Mouse (Mus musculus) midbrain, embryonic 15.5 days (tissue): ENCODE measurements around the gene Fmo6. TPM values are rescaled to one million over a fixed set of nuclear protein-coding genes. Genes with fewer than 3 reads are reported as not detected.

Source experiments
- ATAC-seq: fragments of 200-750 bp; cut with Nextera tagmentation; replicated peaks from 2 replicates; pipeline ENCODE4 v1.8.0; 2017; ENCODE audit warnings: moderate TSS enrichment
- H3K27ac ChIP-seq: fragments of 300-500 bp; sonication (generic); 2 replicates; pipeline ENCODE4 v1.5.1; 2015; ENCODE audit warnings: mild to moderate bottlenecking, inconsistent platforms
- H3K27me3 ChIP-seq: fragments of 300-500 bp; sonication (generic); replicated peaks from 2 replicates; pipeline ENCODE4 v1.6.1; 2015; ENCODE audit warnings: inconsistent platforms
- H3K36me3 ChIP-seq: fragments of 300-500 bp; sonication (generic); replicated peaks from 2 replicates; pipeline ENCODE4 v1.6.1; 2015; ENCODE audit warnings: inconsistent platforms
- H3K4me1 ChIP-seq: fragments of 300-500 bp; sonication (generic); 2 replicates; pipeline ENCODE4 v1.6.1; 2015; ENCODE audit warnings: inconsistent platforms
- H3K4me2 ChIP-seq: fragments of 300-500 bp; sonication (generic); 2 replicates; pipeline ENCODE4 v1.6.1; 2015; ENCODE audit warnings: inconsistent platforms, mild to moderate bottlenecking, moderate library complexity
- H3K4me3 ChIP-seq: fragments of 300-500 bp; sonication (generic); 2 replicates; pipeline ENCODE4 v1.5.1; 2015; ENCODE audit warnings: mild to moderate bottlenecking, inconsistent platforms
- H3K9ac ChIP-seq: fragments of 300-500 bp; sonication (generic); 2 replicates; pipeline ENCODE4 v1.6.1; 2015; ENCODE audit warnings: mild to moderate bottlenecking, inconsistent platforms
- H3K9me3 ChIP-seq: fragments of 300-500 bp; sonication (generic); 2 replicates; pipeline ENCODE4 v1.6.1; 2016; ENCODE audit warnings: inconsistent platforms
- WGBS: fragments of 180-500 bp; shearing (Covaris S2); methylation state at CpG from one replicate; pipeline ENCODE4 v1.1.7; 2015; ENCODE audit warnings: mixed read lengths; 5-methylcytosine and 5-hydroxymethylcytosine counted together
- polyA plus RNA-seq: library from polyadenylated mRNA; unstranded; fragments of >200 nt; fragmentation: Nextera tagmentation; extraction: Ambion mirVana; gene quantifications from 2 replicates; pipeline ENCODE4 v1.2.1, GENCODE M21; 2015

The Fmo6 gene
- polyA plus RNA-seq: not detected in 2 replicates

GRCm38 (mm10) chr1:162937415-162937814 is at the start of gene Fmo6:
TSS of gene Fmo6 (minus strand) at chr1:162937515.
- H3K4me3 ChIP-seq: no peak within 1 kb of the TSS
- H3K4me1 ChIP-seq: no peaks in the 10 kb centered on the region
- H3K27me3 ChIP-seq: no peaks in the 10 kb centered on the region
- H3K27ac ChIP-seq: no peak within 1 kb of the TSS
- no peak within 1 kb of the TSS for H3K4me2 ChIP-seq
- H3K9me3 ChIP-seq: no peaks in the 10 kb centered on the region
- no peaks in the 10 kb centered on the region for H3K36me3 ChIP-seq
- WGBS: 90% methylated on average over 6 of the region's 6 CpGs
- no peak for ATAC-seq
- no peak within 1 kb of the TSS for H3K9ac ChIP-seq

- ATAC-seq: no peak
- Histone ChIP-seq H3K4me3 (no peak overlapping the region), H3K27me3 (no peaks in the 10 kb centered on the region), H3K9ac (no peak overlapping the region), H3K27ac (no peak overlapping the region), H3K4me1 (no peaks in the 10 kb centered on the region), H3K9me3 (no peaks in the 10 kb centered on the region), H3K4me2 (no peak overlapping the region), H3K36me3 (no peaks in the 10 kb centered on the region)
- WGBS: 91% methylated on average over 1 of the region's 1 CpGs
Observed at GRCm38 (mm10) chr1:162986777-162987176, 49.5 kb upstream of the Fmo6 start.

- H3K36me3 ChIP-seq: no peaks in the 10 kb centered on the region
- no peak overlapping the region for H3K27ac ChIP-seq
- no peaks in the 10 kb centered on the region for H3K9me3 ChIP-seq
- H3K9ac ChIP-seq: no peak overlapping the region
- no peak overlapping the region for H3K4me3 ChIP-seq
- 98% methylated on average over 2 of the region's 2 CpGs for WGBS
- no peaks in the 10 kb centered on the region for H3K27me3 ChIP-seq
- H3K4me1 ChIP-seq: no peaks in the 10 kb centered on the region
- no peak for ATAC-seq
- H3K4me2 ChIP-seq: no peak overlapping the region
Observed at GRCm38 (mm10) chr1:162986121-162986748, 48.9 kb upstream of the Fmo6 start.

GRCm38 (mm10) chr1:162984428-162984827 is 47.1 kb upstream of the Fmo6 start, which contains the start of gene Fmo3:
TSS of gene Fmo3 (minus strand) at chr1:162984528.
- Histone ChIP-seq H3K27ac (no peak within 1 kb of the TSS), H3K4me2 (no peak within 1 kb of the TSS), H3K9ac (no peak within 1 kb of the TSS), H3K9me3 (no peaks in the 10 kb centered on the region), H3K4me3 (no peak within 1 kb of the TSS), H3K27me3 (no peaks in the 10 kb centered on the region), H3K4me1 (no peaks in the 10 kb centered on the region), H3K36me3 (no peaks in the 10 kb centered on the region)
- ATAC-seq: no peak
- WGBS: 79% methylated on average over 1 of the region's 1 CpGs

- Histone ChIP-seq H3K9ac (no peak overlapping the region), H3K9me3 (no peaks in the 10 kb centered on the region), H3K4me2 (no peak overlapping the region), H3K27ac (no peak overlapping the region), H3K36me3 (no peaks in the 10 kb centered on the region), H3K4me3 (no peak overlapping the region), H3K4me1 (no peaks in the 10 kb centered on the region), H3K27me3 (no peaks in the 10 kb centered on the region)
- no peak for ATAC-seq
- 68% methylated on average over 2 of the region's 2 CpGs for WGBS
Observed at GRCm38 (mm10) chr1:162963556-162963955, 26.2 kb upstream of the Fmo6 start.

GRCm38 (mm10) chr1:162957422-162957821 is 20.1 kb upstream of the Fmo6 start:
- Histone ChIP-seq H3K27ac (no peak overlapping the region), H3K27me3 (no peaks in the 10 kb centered on the region), H3K9me3 (no peaks in the 10 kb centered on the region), H3K36me3 (no peaks in the 10 kb centered on the region), H3K9ac (no peak overlapping the region), H3K4me1 (no peaks in the 10 kb centered on the region), H3K4me3 (no peak overlapping the region), H3K4me2 (no peak overlapping the region)
- WGBS: 95% methylated on average over 1 of the region's 1 CpGs
- no peak for ATAC-seq

GRCm38 (mm10) chr1:162953079-162953478 is 15.8 kb upstream of the Fmo6 start:
- no peak for ATAC-seq
- H3K4me3 ChIP-seq: no peak overlapping the region
- H3K36me3 ChIP-seq: no peaks in the 10 kb centered on the region
- H3K4me2 ChIP-seq: no peak overlapping the region
- H3K27ac ChIP-seq: no peak overlapping the region
- 54% methylated on average over 2 of the region's 2 CpGs for WGBS
- H3K9ac ChIP-seq: no peak overlapping the region
- no peaks in the 10 kb centered on the region for H3K9me3 ChIP-seq
- H3K27me3 ChIP-seq: no peaks in the 10 kb centered on the region
- H3K4me1 ChIP-seq: no peaks in the 10 kb centered on the region

GRCm38 (mm10) chr1:162949763-162950162 is 12.4 kb upstream of the Fmo6 start:
- Histone ChIP-seq H3K27me3 (no peaks in the 10 kb centered on the region), H3K4me2 (no peak overlapping the region), H3K36me3 (no peaks in the 10 kb centered on the region), H3K9ac (no peak overlapping the region), H3K27ac (no peak overlapping the region), H3K9me3 (no peaks in the 10 kb centered on the region), H3K4me1 (peaks cover 3% of the 10 kb centered on the region; the same call in 1 of the 2 replicates), H3K4me3 (no peak overlapping the region)
- 100% methylated on average over 1 of the region's 1 CpGs for WGBS
- no peak for ATAC-seq

- H3K4me3 ChIP-seq: no peak overlapping the region
- no peaks in the 10 kb centered on the region for H3K36me3 ChIP-seq
- peaks cover 3% of the 10 kb centered on the region; the same call in 1 of the 2 replicates for H3K4me1 ChIP-seq
- no peaks in the 10 kb centered on the region for H3K27me3 ChIP-seq
- H3K4me2 ChIP-seq: no peak overlapping the region
- H3K27ac ChIP-seq: no peak overlapping the region
- H3K9ac ChIP-seq: no peak overlapping the region
- 69% methylated on average over 6 of the region's 6 CpGs for WGBS
- ATAC-seq: peak; percentile 71; the same call in 1 of the 2 replicates
- no peaks in the 10 kb centered on the region for H3K9me3 ChIP-seq
Observed at GRCm38 (mm10) chr1:162947934-162948333, 10.6 kb upstream of the Fmo6 start.

- Histone ChIP-seq H3K4me2 (no peak overlapping the region), H3K9ac (no peak overlapping the region), H3K36me3 (no peaks in the 10 kb centered on the region), H3K27me3 (no peaks in the 10 kb centered on the region), H3K4me1 (peaks cover 3% of the 10 kb centered on the region; the same call in 1 of the 2 replicates), H3K27ac (no peak overlapping the region), H3K9me3 (no peaks in the 10 kb centered on the region), H3K4me3 (no peak overlapping the region)
- no peak; the same call in 1 of the 2 replicates for ATAC-seq
- WGBS: 71% methylated on average over 4 of the region's 4 CpGs
Observed at GRCm38 (mm10) chr1:162946837-162947558, 9.7 kb upstream of the Fmo6 start.

- no peak overlapping the region for H3K9ac ChIP-seq
- H3K4me3 ChIP-seq: no peak overlapping the region
- H3K27ac ChIP-seq: no peak overlapping the region
- no peak overlapping the region for H3K4me2 ChIP-seq
- WGBS: 79% methylated on average over 6 of the region's 6 CpGs
- ATAC-seq: no peak
- no peaks in the 10 kb centered on the region for H3K9me3 ChIP-seq
- H3K36me3 ChIP-seq: no peaks in the 10 kb centered on the region
- no peaks in the 10 kb centered on the region for H3K27me3 ChIP-seq
- H3K4me1 ChIP-seq: peaks cover 3% of the 10 kb centered on the region; the same call in 1 of the 2 replicates
Observed at GRCm38 (mm10) chr1:162943700-162944099, 6.4 kb upstream of the Fmo6 start.

GRCm38 (mm10) chr1:162938696-162939351 is 1.5 kb upstream of the Fmo6 start:
- 90% methylated on average over 4 of the region's 4 CpGs for WGBS
- Histone ChIP-seq H3K27me3 (no peaks in the 10 kb centered on the region), H3K4me2 (no peak overlapping the region), H3K9ac (no peak overlapping the region), H3K27ac (no peak overlapping the region), H3K4me1 (no peaks in the 10 kb centered on the region), H3K36me3 (no peaks in the 10 kb centered on the region), H3K9me3 (no peaks in the 10 kb centered on the region), H3K4me3 (no peak overlapping the region)
- no peak for ATAC-seq
